Mouse (Mus musculus) forebrain, postnatal 0 days (tissue): ENCODE measurements around the gene Rassf10. TPM values are rescaled to one million over a fixed set of nuclear protein-coding genes. Genes with fewer than 3 reads are reported as not detected.

Experiments
- ATAC-seq: fragments of 200-750 bp; cut with Nextera tagmentation; 2 replicates; pipeline ENCODE4 v1.8.0; 2017; ENCODE audit warnings: mild to moderate bottlenecking, moderate library complexity
- DNase-seq: peaks from one replicate; pipeline ENCODE4 v3.0.0-alpha.2; 2015
- H3K27ac ChIP-seq: fragments of 300-500 bp; sonication (generic); 2 replicates; pipeline ENCODE4 v1.5.1; 2014; ENCODE audit warnings: low read depth, mild to moderate bottlenecking, antibody characterized with exemption, low read length, moderate library complexity, mixed read lengths
- H3K27me3 ChIP-seq: fragments of 300-500 bp; sonication (generic); 2 replicates; pipeline ENCODE4 v1.6.1; 2014; ENCODE audit warnings: mild to moderate bottlenecking, low read length, mixed read lengths; ENCODE audit not compliant: insufficient read depth
- H3K36me3 ChIP-seq: fragments of 300-500 bp; sonication (generic); 2 replicates; pipeline ENCODE4 v1.6.1; 2014; ENCODE audit warnings: mild to moderate bottlenecking, moderate library complexity; ENCODE audit not compliant: insufficient read depth
- H3K4me1 ChIP-seq: fragments of 300-500 bp; sonication (generic); 2 replicates; pipeline ENCODE4 v1.6.1; 2014; ENCODE audit warnings: antibody characterized with exemption; ENCODE audit not compliant: insufficient read depth
- H3K4me2 ChIP-seq: fragments of 300-500 bp; sonication (generic); 2 replicates; pipeline ENCODE4 v1.6.1; 2014; ENCODE audit warnings: low read depth, mild to moderate bottlenecking, moderate library complexity
- H3K4me3 ChIP-seq: fragments of 300-500 bp; sonication (generic); 2 replicates; pipeline ENCODE4 v1.5.1; 2014; ENCODE audit warnings: low read depth, low read length, mixed read lengths
- H3K9ac ChIP-seq: fragments of 300-500 bp; sonication (generic); 2 replicates; pipeline ENCODE4 v1.6.1; 2014; ENCODE audit warnings: mild to moderate bottlenecking
- H3K9me3 ChIP-seq: fragments of 300-500 bp; sonication (generic); 2 replicates; pipeline ENCODE4 v1.6.1; 2016; ENCODE audit warnings: low read length
- CTCF ChIP-seq: sonication (generic); IDR thresholded peaks from 2 replicates; pipeline ENCODE4 v1.5.1; 2016; ENCODE audit warnings: antibody characterized with exemption, control low read depth, low read depth
- WGBS: fragments of 180-500 bp; shearing (Covaris S2); extraction: QIAGEN DNeasy Blood & Tissue Kit; methylation state at CpG from one replicate; pipeline ENCODE4 v1.1.7; 2014; 5-methylcytosine and 5-hydroxymethylcytosine counted together
- polyA plus RNA-seq: library from polyadenylated mRNA; unstranded; fragments of >200 nt; fragmentation: Nextera tagmentation; extraction: Ambion mirVana; gene quantifications from 2 replicates; pipeline ENCODE4 v1.2.1, GENCODE M21; 2015
- total RNA-seq: library from RNA; depleted of rRNA; stranded (reverse); fragments of >200 nt; gene quantifications from 2 replicates; pipeline ENCODE4 v1.2.3, GENCODE M21; 2014

Gene Rassf10
- total and polyA plus RNA-seq, 2 experiments from 2014 or later: 2.3 to 5.2 TPM

DNA sequence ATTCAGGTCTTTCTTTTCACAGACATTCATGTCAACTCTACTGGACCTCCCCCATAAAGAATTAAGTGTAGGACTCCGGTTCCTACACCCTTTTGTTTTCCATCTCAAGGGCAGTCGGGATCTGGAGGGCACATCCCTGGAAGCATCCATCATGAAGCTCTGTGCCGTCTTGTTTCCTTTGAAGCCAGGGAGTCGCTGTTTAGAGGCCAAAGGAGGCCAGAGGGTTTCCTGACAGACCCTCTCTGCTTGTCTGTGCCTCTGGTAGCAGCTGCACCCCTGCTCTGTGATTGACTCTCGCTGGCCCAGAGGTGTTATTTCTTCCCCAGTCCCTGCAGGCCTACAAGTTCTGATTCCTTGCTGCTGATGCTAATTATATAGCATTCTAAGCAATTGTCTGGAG, 14.8 kb upstream of the Rassf10 start:
- 60% methylated on average over 5 of the region's 5 CpGs for WGBS
- Histone ChIP-seq H3K27ac (no peak overlapping the region), H3K9ac (no peak overlapping the region), H3K4me1 (no peaks in the 10 kb centered on the region), H3K27me3 (no peaks in the 10 kb centered on the region), H3K36me3 (no peaks in the 10 kb centered on the region), H3K9me3 (no peaks in the 10 kb centered on the region), H3K4me2 (no peak overlapping the region), H3K4me3 (no peak overlapping the region)
- TF ChIP-seq CTCF: no peak
- no peak for ATAC-seq
- DNase-seq: no peak

DNA sequence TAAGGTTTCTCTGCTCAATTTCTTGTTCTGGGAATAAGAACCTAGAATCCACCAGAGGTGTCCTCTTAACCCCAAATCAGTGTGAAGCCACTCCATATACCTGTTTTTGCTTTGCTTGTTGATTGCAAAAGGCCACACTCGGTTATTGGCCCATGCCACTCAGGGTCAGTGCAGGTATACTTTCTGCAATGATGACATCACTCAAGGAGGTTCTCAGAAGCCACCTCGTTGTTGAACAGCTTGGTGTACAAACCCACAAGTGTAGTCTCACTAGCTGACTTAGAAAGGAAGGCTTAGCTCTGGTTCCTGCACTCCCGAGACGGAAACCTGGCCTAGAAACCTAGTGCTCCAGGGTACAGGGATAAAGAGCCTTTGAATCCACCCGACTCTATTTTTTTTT, 11.2 kb upstream of the Rassf10 start:
- no peak for DNase-seq
- no peak for ATAC-seq
- Histone ChIP-seq H3K4me2 (no peak overlapping the region), H3K36me3 (no peaks in the 10 kb centered on the region), H3K9me3 (no peaks in the 10 kb centered on the region), H3K27me3 (no peaks in the 10 kb centered on the region), H3K27ac (no peak overlapping the region), H3K4me1 (no peaks in the 10 kb centered on the region), H3K9ac (no peak overlapping the region), H3K4me3 (no peak overlapping the region)
- WGBS: 67% methylated on average over 5 of the region's 5 CpGs
- TF ChIP-seq CTCF: no peak

DNA sequence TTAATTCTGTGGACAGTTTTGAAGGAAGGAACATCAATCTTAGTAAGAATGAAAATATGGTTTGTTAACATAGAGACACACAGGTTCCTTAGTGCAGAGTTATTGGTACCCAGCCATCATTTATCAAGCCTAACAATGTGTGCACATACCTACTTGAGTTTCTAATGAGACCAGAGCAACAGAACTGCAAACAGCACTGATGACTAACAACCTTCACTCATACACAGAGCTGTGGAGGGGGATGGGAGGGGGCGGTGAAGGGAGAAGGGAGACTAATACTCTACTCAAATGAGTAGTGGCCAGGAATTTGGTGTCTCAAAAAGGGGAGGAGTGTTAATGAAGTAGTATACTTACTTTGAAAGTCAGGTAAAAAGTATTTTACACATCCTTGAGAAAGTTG, 10.7 kb upstream of the Rassf10 start:
- DNase-seq (no peak), ATAC-seq (no peak)
- Histone ChIP-seq H3K9ac (no peak overlapping the region), H3K27ac (no peak overlapping the region), H3K4me2 (no peak overlapping the region), H3K27me3 (no peaks in the 10 kb centered on the region), H3K36me3 (no peaks in the 10 kb centered on the region), H3K4me1 (no peaks in the 10 kb centered on the region), H3K4me3 (no peak overlapping the region), H3K9me3 (no peaks in the 10 kb centered on the region)
- 71% methylated on average over 1 of the region's 1 CpGs for WGBS
- TF ChIP-seq CTCF: no peak

DNA sequence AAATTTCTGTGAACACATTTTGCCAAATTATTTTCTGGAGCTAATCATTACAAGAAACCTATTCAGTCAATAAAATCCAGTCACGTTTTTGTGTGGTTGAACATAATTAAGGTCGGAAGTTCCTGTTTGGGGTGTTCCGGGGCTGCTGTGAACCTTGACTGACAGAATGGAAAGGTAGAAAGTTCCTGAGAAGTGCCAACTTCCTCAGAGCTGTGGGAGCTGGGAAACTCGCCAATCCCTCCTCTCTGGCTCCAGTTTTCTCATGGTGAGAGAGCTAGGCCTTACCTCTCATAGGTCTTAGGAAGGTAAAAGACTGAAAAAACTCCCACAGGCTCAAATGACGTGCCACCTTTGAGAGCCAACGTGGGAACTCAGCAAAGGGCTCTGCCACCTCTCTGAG, 7.1 kb upstream of the Rassf10 start:
- Histone ChIP-seq H3K4me1 (no peaks in the 10 kb centered on the region), H3K4me2 (no peak overlapping the region), H3K27me3 (no peaks in the 10 kb centered on the region), H3K9me3 (no peaks in the 10 kb centered on the region), H3K27ac (no peak overlapping the region), H3K9ac (no peak overlapping the region), H3K36me3 (no peaks in the 10 kb centered on the region), H3K4me3 (no peak overlapping the region)
- WGBS: 49% methylated on average over 6 of the region's 6 CpGs
- DNase-seq (no peak), ATAC-seq (no peak)
- TF ChIP-seq CTCF: no peak

DNA sequence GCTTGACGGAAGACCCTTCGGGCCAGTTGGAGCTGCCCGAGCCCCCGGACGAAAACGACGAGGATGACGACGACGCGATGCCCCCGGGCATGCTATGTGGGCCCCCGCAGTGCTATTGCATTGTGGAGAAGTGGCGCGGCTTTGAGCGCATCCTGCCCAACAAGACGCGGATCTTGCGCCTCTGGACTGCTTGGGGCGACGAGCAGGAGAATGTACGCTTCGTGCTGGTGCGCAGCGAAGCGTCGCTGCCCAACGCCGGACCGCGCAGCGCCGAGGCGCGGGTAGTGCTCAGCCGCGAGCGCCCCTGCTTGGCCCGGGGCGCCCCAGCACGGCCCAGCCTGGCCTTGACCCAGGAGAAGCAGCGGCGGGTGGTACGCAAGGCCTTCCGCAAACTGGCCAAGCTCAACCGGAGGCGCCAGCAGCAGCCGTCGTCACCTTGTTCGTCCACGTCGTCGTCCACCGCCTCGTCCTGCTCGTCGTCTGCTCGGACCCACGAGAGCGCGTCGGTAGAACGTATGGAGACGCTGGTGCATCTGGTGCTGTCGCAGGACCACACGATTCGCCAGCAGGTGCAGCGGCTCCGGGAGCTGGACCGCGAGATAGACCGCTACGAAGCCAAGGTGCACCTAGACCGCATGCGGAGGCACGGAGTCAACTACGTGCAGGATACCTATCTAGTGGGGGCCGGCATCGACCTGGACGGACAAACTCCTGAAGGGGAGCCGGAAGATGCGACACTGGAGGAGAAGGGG, 765 bp downstream of the Rassf10 start:
- H3K4me2 ChIP-seq: peak overlapping the region; percentile 86
- peak overlapping the region; percentile 49 for H3K9ac ChIP-seq
- H3K36me3 ChIP-seq: no peaks in the 10 kb centered on the region
- 0 out of 2 replicates have a peak overlapping the region, but pooled peaks have one; percentile 1 for H3K27ac ChIP-seq
- peak overlapping the region; percentile 46 for H3K4me3 ChIP-seq
- ATAC-seq (peak; percentile 59), DNase-seq (peak; percentile 44)
- H3K9me3 ChIP-seq: no peaks in the 10 kb centered on the region
- H3K27me3 ChIP-seq: peaks cover 24% of the 10 kb centered on the region
- no peak for TF ChIP-seq CTCF
- 0 out of 2 replicates have a peak, but pooled peaks cover 3% of the 10 kb centered on the region for H3K4me1 ChIP-seq
- WGBS: 1% methylated on average over 82 of the region's 82 CpGs

DNA sequence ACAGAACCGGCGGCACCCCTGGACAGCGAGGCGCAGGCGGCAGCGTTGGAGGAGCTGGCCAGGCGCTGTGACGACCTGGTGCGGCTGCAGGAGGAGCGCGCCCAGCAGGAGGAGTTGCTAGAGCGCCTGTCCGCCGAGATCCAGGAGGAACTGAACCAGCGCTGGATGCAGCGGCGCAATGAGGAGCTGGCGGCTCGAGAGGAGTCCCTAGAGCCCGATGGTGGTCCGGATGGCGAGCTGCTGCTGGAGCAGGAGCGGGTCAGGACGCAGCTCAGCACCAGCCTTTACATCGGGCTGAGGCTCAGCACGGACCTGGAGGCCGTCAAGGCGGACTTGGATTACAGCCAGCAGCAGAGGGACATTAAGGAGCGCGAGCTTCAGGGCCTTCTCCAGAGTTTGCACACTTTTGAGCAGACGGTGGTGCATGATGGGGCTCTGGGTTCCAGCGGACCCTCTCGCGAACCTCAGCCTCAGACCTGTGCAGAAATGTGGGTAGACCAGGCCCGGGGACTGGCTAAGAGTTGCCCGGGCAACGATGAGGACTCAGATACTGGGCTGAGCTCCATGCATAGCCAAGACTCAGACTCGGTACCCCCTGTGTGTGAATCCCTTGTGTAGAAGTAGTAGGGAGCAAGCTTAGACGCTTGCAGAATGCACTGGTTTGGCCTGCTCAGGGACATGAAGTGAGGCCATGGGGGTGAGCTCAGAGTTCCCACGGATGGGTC, 1.5 kb downstream of the Rassf10 start:
- Histone ChIP-seq H3K27ac (0 out of 2 replicates have a peak overlapping the region, but pooled peaks have one; percentile 1), H3K36me3 (no peaks in the 10 kb centered on the region), H3K4me1 (0 out of 2 replicates have a peak, but pooled peaks cover 3% of the 10 kb centered on the region), H3K4me3 (peak overlapping the region; percentile 46), H3K4me2 (peak overlapping the region; percentile 86), H3K27me3 (peaks cover 24% of the 10 kb centered on the region), H3K9me3 (no peaks in the 10 kb centered on the region), H3K9ac (peak overlapping the region; percentile 49)
- peak; percentile 20; the same call in 1 of the 2 replicates for TF ChIP-seq CTCF
- ATAC-seq (peak; percentile 52), DNase-seq (peak; percentile 37)
- WGBS: 3% methylated on average over 40 of the region's 40 CpGs

DNA sequence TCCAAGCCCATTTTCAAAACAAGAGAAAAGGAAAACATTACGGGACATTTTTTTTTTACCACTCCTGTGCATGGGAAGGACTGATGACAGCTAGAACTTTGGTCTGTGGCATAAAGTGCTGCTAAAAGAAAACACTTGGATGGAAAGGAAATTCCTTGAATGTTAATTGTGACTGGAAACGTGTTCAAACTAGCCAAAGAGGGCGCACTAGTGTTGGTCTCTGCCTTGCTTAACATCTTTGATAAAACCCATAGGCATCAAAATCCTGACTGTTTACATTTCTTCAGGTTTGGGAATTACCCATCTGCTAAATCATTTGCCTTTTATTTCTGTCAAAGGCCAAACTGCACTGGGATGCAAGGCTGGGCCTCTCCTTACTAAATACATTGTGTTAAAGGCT, 2.2 kb downstream of the Rassf10 start:
- Histone ChIP-seq H3K9me3 (no peaks in the 10 kb centered on the region), H3K27me3 (peaks cover 24% of the 10 kb centered on the region), H3K4me3 (peak overlapping the region; percentile 46; the same call in 1 of the 2 replicates), H3K27ac (no peak overlapping the region), H3K9ac (no peak overlapping the region), H3K4me1 (0 out of 2 replicates have a peak, but pooled peaks cover 3% of the 10 kb centered on the region), H3K36me3 (no peaks in the 10 kb centered on the region), H3K4me2 (peak overlapping the region; percentile 86)
- TF ChIP-seq CTCF: peak; percentile 38
- no peak for ATAC-seq
- WGBS: 35% methylated on average over 3 of the region's 3 CpGs
- DNase-seq: no peak
